Mouse (Mus musculus) midbrain, postnatal 0 days (tissue): Measurements from ENCODE around the gene Tgfbr3. TPM values are rescaled to one million over a fixed set of nuclear protein-coding genes. Genes with fewer than 3 reads are reported as not detected.

Experiments used
- ATAC-seq: fragments of 200-750 bp; cut with Nextera tagmentation; 2 replicates; pipeline ENCODE4 v1.8.0; 2017; ENCODE audit warnings: moderate number of reproducible peaks, mild to moderate bottlenecking, moderate TSS enrichment, moderate library complexity; ENCODE audit not compliant: low FRiP score
- DNase-seq: peaks from one replicate; pipeline ENCODE4 v3.0.0-alpha.2; 2015; ENCODE audit warnings: low spot score
- H3K27ac ChIP-seq: fragments of 300-500 bp; sonication (generic); 2 replicates; pipeline ENCODE4 v1.5.1; 2014; ENCODE audit warnings: low read depth, mild to moderate bottlenecking, low read length, mixed read lengths
- H3K27me3 ChIP-seq: fragments of 300-500 bp; sonication (generic); 2 replicates; pipeline ENCODE4 v1.6.1; 2014; ENCODE audit warnings: low read length, control low read depth, mixed read lengths; ENCODE audit not compliant: insufficient read depth
- H3K36me3 ChIP-seq: fragments of 300-500 bp; sonication (generic); 2 replicates; pipeline ENCODE4 v1.6.1; 2014; ENCODE audit warnings: low read length, control low read depth, mixed read lengths; ENCODE audit not compliant: insufficient read depth
- H3K4me1 ChIP-seq: fragments of 300-500 bp; sonication (generic); 2 replicates; pipeline ENCODE4 v1.6.1; 2014; ENCODE audit warnings: mild to moderate bottlenecking, control low read depth, antibody characterized with exemption, low read length, mixed read lengths; ENCODE audit not compliant: insufficient read depth
- H3K4me2 ChIP-seq: fragments of 300-500 bp; sonication (generic); 2 replicates; pipeline ENCODE4 v1.6.1; 2014; ENCODE audit warnings: low read depth, mild to moderate bottlenecking, low read length, mixed read lengths; ENCODE audit not compliant: poor library complexity, severe bottlenecking
- H3K4me3 ChIP-seq: fragments of 300-500 bp; sonication (generic); 2 replicates; pipeline ENCODE4 v1.5.1; 2014; ENCODE audit warnings: low read depth, mild to moderate bottlenecking, low read length, moderate library complexity
- H3K9ac ChIP-seq: fragments of 300-500 bp; sonication (generic); replicated peaks from 2 replicates; pipeline ENCODE4 v1.6.1; 2014; ENCODE audit warnings: mild to moderate bottlenecking, low read length, moderate library complexity, mixed read lengths; ENCODE audit not compliant: poor library complexity, severe bottlenecking
- H3K9me3 ChIP-seq: fragments of 300-500 bp; sonication (generic); 2 replicates; pipeline ENCODE4 v1.6.1; 2016; ENCODE audit warnings: low read length, control low read depth
- CTCF ChIP-seq: IDR thresholded peaks from 2 replicates; pipeline ENCODE4 v1.5.1; 2016; ENCODE audit warnings: antibody characterized with exemption, mild to moderate bottlenecking
- WGBS: fragments of 180-500 bp; shearing (Covaris S2); extraction: QIAGEN DNeasy Blood & Tissue Kit; methylation state at CpG from one replicate; pipeline ENCODE4 v1.1.7; 2014; 5-methylcytosine and 5-hydroxymethylcytosine counted together
- polyA plus RNA-seq: library from polyadenylated mRNA; unstranded; fragments of >200 nt; fragmentation: Nextera tagmentation; extraction: Ambion mirVana; gene quantifications from 2 replicates; pipeline ENCODE4 v1.2.1, GENCODE M21; 2015
- total RNA-seq: library from RNA; depleted of rRNA; stranded (reverse); fragments of >200 nt; gene quantifications from 2 replicates; pipeline ENCODE4 v1.2.3, GENCODE M21; 2014

The Tgfbr3 gene
- total and polyA plus RNA-seq, 2 experiments from 2014 or later: 4.0 to 13.8 TPM

- H3K4me3 ChIP-seq: no peak overlapping the region
- DNase-seq (no peak), ATAC-seq (no peak)
- no peak overlapping the region for H3K27ac ChIP-seq
- no peaks in the 10 kb centered on the region for H3K36me3 ChIP-seq
- no peaks in the 10 kb centered on the region for H3K4me1 ChIP-seq
- no peak overlapping the region for H3K4me2 ChIP-seq
- 86% methylated on average over 2 of the region's 2 CpGs for WGBS
- no peak for TF ChIP-seq CTCF
- no peaks in the 10 kb centered on the region for H3K27me3 ChIP-seq
- no peak overlapping the region for H3K9ac ChIP-seq
- no peaks in the 10 kb centered on the region for H3K9me3 ChIP-seq
These were observed 115.9 kb downstream of the Tgfbr3 start for GRCm38 (mm10) chr5:107173483-107173882.

GRCm38 (mm10) chr5:107171861-107172260 lies 117.6 kb downstream of the Tgfbr3 start:
- no peak overlapping the region for H3K9ac ChIP-seq
- no peak overlapping the region for H3K4me2 ChIP-seq
- no peak overlapping the region for H3K27ac ChIP-seq
- no peaks in the 10 kb centered on the region for H3K27me3 ChIP-seq
- H3K4me1 ChIP-seq: no peaks in the 10 kb centered on the region
- no peak for ATAC-seq
- no peaks in the 10 kb centered on the region for H3K9me3 ChIP-seq
- H3K36me3 ChIP-seq: no peaks in the 10 kb centered on the region
- 79% methylated on average over 7 of the region's 7 CpGs for WGBS
- H3K4me3 ChIP-seq: no peak overlapping the region
- no peak for TF ChIP-seq CTCF
- no peak for DNase-seq

- TF ChIP-seq CTCF: no peak
- H3K27me3 ChIP-seq: no peaks in the 10 kb centered on the region
These were observed 119.6 kb downstream of the Tgfbr3 start for GRCm38 (mm10) chr5:107169796-107170195.

GRCm38 (mm10) chr5:107167872-107168300 lies 121.5 kb downstream of the Tgfbr3 start:
- ATAC-seq: no peak
- Histone ChIP-seq H3K36me3 (no peaks in the 10 kb centered on the region), H3K27ac (no peak overlapping the region), H3K27me3 (no peaks in the 10 kb centered on the region), H3K4me1 (no peaks in the 10 kb centered on the region), H3K9ac (no peak overlapping the region), H3K4me2 (peak overlapping the region; percentile 13; the same call in 1 of the 2 replicates), H3K9me3 (no peaks in the 10 kb centered on the region), H3K4me3 (no peak overlapping the region)
- peak; percentile 72 for DNase-seq
- TF ChIP-seq CTCF: no peak
- 35% methylated on average over 8 of the region's 8 CpGs for WGBS

More at GRCm38 (mm10) chr5:107169796-107170195, 119.6 kb downstream of the Tgfbr3 start:
- ATAC-seq (no peak), DNase-seq (no peak)
- no peaks in the 10 kb centered on the region for H3K9me3 ChIP-seq
- H3K4me2 ChIP-seq: no peak overlapping the region
- H3K4me1 ChIP-seq: no peaks in the 10 kb centered on the region
- H3K27ac ChIP-seq: no peak overlapping the region
- no peaks in the 10 kb centered on the region for H3K36me3 ChIP-seq
- WGBS: 84% methylated on average over 5 of the region's 5 CpGs
- H3K9ac ChIP-seq: no peak overlapping the region
- no peak overlapping the region for H3K4me3 ChIP-seq

GRCm38 (mm10) chr5:107167373-107167772 lies 122.1 kb downstream of the Tgfbr3 start:
- no peak for ATAC-seq
- no peak overlapping the region for H3K27ac ChIP-seq
- H3K4me1 ChIP-seq: no peaks in the 10 kb centered on the region
- H3K4me2 ChIP-seq: peak overlapping the region; percentile 13; the same call in 1 of the 2 replicates
- no peak for DNase-seq
- H3K9me3 ChIP-seq: no peaks in the 10 kb centered on the region
- WGBS: 62% methylated on average over 12 of the region's 12 CpGs
- no peak overlapping the region for H3K9ac ChIP-seq
- H3K27me3 ChIP-seq: no peaks in the 10 kb centered on the region
- TF ChIP-seq CTCF: no peak
- no peak overlapping the region for H3K4me3 ChIP-seq
- H3K36me3 ChIP-seq: no peaks in the 10 kb centered on the region

GRCm38 (mm10) chr5:107166659-107167370 lies 122.6 kb downstream of the Tgfbr3 start:
- no peaks in the 10 kb centered on the region for H3K36me3 ChIP-seq
- no peak for TF ChIP-seq CTCF
- H3K4me1 ChIP-seq: no peaks in the 10 kb centered on the region
- H3K9ac ChIP-seq: no peak overlapping the region
- H3K9me3 ChIP-seq: no peaks in the 10 kb centered on the region
- ATAC-seq: no peak
- H3K4me2 ChIP-seq: no peak overlapping the region
- no peaks in the 10 kb centered on the region for H3K27me3 ChIP-seq
- no peak overlapping the region for H3K4me3 ChIP-seq
- 71% methylated on average over 11 of the region's 11 CpGs for WGBS
- DNase-seq: no peak
- no peak overlapping the region for H3K27ac ChIP-seq
